Mouse (Mus musculus): ENCODE data around the gene Timm13. TPM values are rescaled to one million over a fixed set of nuclear protein-coding genes. Genes with fewer than 3 reads are reported as not detected.
A peak's percentile ranks its signal among the peaks of the same experiment; 100 is the strongest.

Timm13 gene
- polyA plus RNA-seq, 1 experiment = 76.6 TPM

DNA sequence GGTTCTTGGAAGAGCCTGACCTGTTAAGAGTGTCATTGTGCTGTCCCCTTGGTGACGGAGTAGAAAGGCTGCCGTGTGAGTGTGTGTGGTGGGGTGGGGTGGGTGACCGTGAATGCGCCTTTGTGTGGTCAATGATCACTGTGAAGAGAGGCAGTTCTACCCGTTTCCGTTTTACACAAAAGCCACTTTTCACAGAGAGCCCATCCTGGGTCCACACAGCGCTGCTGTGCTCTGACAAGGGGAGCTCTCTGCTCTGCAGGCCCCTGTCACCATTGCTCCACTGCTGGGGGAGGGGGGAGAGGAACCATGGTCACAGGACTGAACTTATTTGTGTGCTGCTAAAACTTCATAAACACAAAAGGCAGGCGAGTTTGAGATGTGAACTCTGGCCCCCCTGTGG, 43.4 kb downstream of the Timm13 start:
- H3K4me1 ChIP-seq (ENCODE audit: control insufficient read depth, insufficient read depth, low read length) = peaks cover 11% of the 10 kb centered on the region
- H3K27ac ChIP-seq (ENCODE audit: insufficient read depth, low read depth, low read length) = no peak overlapping the region
- TF ChIP-seq POLR2A (IDR thresholded peaks at IDR 0.05; ENCODE audit: borderline replicate concordance, low read depth, low read length) (no peak), CTCF (IDR thresholded peaks at IDR 0.05; ENCODE audit: low read depth, low read length) (no peak)
- H3K4me3 ChIP-seq (ENCODE audit: insufficient read depth, low read length) = no peak overlapping the region

DNA sequence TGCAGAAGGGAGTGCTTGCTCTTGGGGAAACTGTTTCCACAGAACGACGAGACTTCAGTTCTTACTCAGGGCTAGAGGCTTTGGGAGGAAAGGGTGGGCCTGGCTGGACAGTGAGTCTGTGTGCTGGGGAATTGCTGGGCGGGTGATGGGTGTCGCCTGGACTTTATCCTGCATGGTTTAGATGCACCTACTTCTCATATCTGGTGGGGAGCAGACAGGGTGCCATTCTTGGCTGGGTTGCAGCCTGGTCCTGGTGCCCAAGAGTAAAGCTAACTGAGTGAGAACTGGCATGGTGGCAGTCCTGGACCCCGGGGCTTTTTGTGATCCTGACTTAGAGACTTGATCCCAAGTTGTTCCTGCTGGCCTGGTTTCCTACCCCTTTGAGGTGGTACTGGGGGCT, 43.9 kb downstream of the Timm13 start:
- H3K27ac ChIP-seq (ENCODE audit: insufficient read depth, low read depth, low read length) = no peak overlapping the region
- H3K4me3 ChIP-seq (ENCODE audit: insufficient read depth, low read length) = peak overlapping the region; percentile 81; the same call in 1 of the 2 replicates
- H3K4me1 ChIP-seq (ENCODE audit: control insufficient read depth, insufficient read depth, low read length) = peaks cover 11% of the 10 kb centered on the region
- TF ChIP-seq CTCF (IDR thresholded peaks at IDR 0.05; ENCODE audit: low read depth, low read length) (no peak), POLR2A (IDR thresholded peaks at IDR 0.05; ENCODE audit: borderline replicate concordance, low read depth, low read length) (no peak)

- Histone ChIP-seq H3K4me1 (ENCODE audit: control insufficient read depth, insufficient read depth, low read length) (peaks cover 11% of the 10 kb centered on the region), H3K4me3 (ENCODE audit: insufficient read depth, low read length) (peak overlapping the region; percentile 81)
- TF ChIP-seq CTCF (IDR thresholded peaks at IDR 0.05; ENCODE audit: low read depth, low read length) = no peak
Measured at GRCm38 (mm10) chr10:80856267-80856666, 44.5 kb downstream of the Timm13 start.

DNA sequence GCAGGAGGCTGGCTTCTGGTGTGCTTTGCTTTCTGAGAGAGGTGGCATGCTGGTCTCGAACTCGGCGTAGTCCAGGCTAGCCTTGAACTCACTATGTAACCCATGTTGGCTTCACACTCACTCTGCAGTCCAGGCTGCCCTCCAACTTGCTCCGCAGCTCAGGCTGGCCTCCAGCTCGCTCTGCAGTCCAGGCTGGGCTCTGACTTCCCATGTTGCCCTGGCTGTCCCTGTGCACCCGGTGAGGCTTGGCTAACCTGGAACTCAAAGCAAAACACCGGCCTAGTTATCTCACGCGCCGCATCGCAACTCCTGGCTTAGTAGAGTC, 45.1 kb downstream of the Timm13 start:
- TF ChIP-seq CTCF (IDR thresholded peaks at IDR 0.05; ENCODE audit: low read depth, low read length) = no peak
- TF ChIP-seq POLR2A (IDR thresholded peaks at IDR 0.05; ENCODE audit: borderline replicate concordance, low read depth, low read length) = no peak
- Histone ChIP-seq H3K4me3 (ENCODE audit: insufficient read depth, low read length) (peak overlapping the region; percentile 81), H3K27ac (ENCODE audit: insufficient read depth, low read depth, low read length) (peak overlapping the region; percentile 5; the same call in 1 of the 2 replicates), H3K4me1 (ENCODE audit: control insufficient read depth, insufficient read depth, low read length) (peaks cover 11% of the 10 kb centered on the region)

More at GRCm38 (mm10) chr10:80856267-80856666, 44.5 kb downstream of the Timm13 start:
- H3K27ac ChIP-seq (ENCODE audit: insufficient read depth, low read depth, low read length) = peak overlapping the region; percentile 3; the same call in 1 of the 2 replicates

GRCm38 (mm10) chr10:80854913-80855748, 45.6 kb downstream of the Timm13 start, which contains the start of the genes Lsm7 and Sppl2b:
Gene Lsm7 (minus strand): TSS chr10:80855209.
Gene Sppl2b (plus strand): TSS chr10:80855275.
- Histone ChIP-seq H3K4me1 (ENCODE audit: control insufficient read depth, insufficient read depth, low read length) (peaks cover 11% of the 10 kb centered on the region), H3K27ac (ENCODE audit: insufficient read depth, low read depth, low read length) (peak within 1 kb of the TSS; percentile 11), H3K4me3 (ENCODE audit: insufficient read depth, low read length) (peak within 1 kb of the TSS; percentile 81)
- no peak for TF ChIP-seq POLR2A (IDR thresholded peaks at IDR 0.05; ENCODE audit: borderline replicate concordance, low read depth, low read length)

Other genes with a start within 250 kb of the Timm13 start
- 20.9 and 22.7 TPM in 2 replicates for gene Btbd2, start 243.9 kb downstream of the Timm13 start, polyA plus RNA-seq (2012; ENCODE audit: insufficient read depth, insufficient read length, missing spikeins)
- 107 and 117 TPM in 2 replicates for gene Mknk2, start 222.9 kb downstream of the Timm13 start, polyA plus RNA-seq (2012; ENCODE audit: insufficient read depth, insufficient read length, missing spikeins)
- 53.3 and 53.8 TPM in 2 replicates for gene Mob3a, start 199.0 kb downstream of the Timm13 start, polyA plus RNA-seq (2012; ENCODE audit: insufficient read depth, insufficient read length, missing spikeins)
- 11.0 and 25.2 TPM in 2 replicates for gene Izumo4, start 198.8 kb downstream of the Timm13 start, polyA plus RNA-seq (2012; ENCODE audit: insufficient read depth, insufficient read length, missing spikeins)
- 121 and 129 TPM in 2 replicates for gene Ap3d1, start 158.7 kb downstream of the Timm13 start, polyA plus RNA-seq (2012; ENCODE audit: insufficient read depth, insufficient read length, missing spikeins)
- gene Dot1l, start 145.8 kb downstream of the Timm13 start, polyA plus RNA-seq (2012; ENCODE audit: insufficient read depth, insufficient read length, missing spikeins) = 20.9 and 22.1 TPM in 2 replicates
- gene Sf3a2, start 102.8 kb downstream of the Timm13 start, polyA plus RNA-seq (2012; ENCODE audit: insufficient read depth, insufficient read length, missing spikeins) = 38.5 and 51.4 TPM in 2 replicates
- gene Plekhj1, start 102.3 kb downstream of the Timm13 start, polyA plus RNA-seq (2012; ENCODE audit: insufficient read depth, insufficient read length, missing spikeins) = 117 and 122 TPM in 2 replicates
- not detected in 2 replicates for gene Amh, start 95.7 kb downstream of the Timm13 start, polyA plus RNA-seq (2012; ENCODE audit: insufficient read depth, insufficient read length, missing spikeins)
- not detected in 2 replicates for gene Jsrp1, start 87.5 kb downstream of the Timm13 start, polyA plus RNA-seq (2012; ENCODE audit: insufficient read depth, insufficient read length, missing spikeins)
- gene Oaz1, start 74.3 kb downstream of the Timm13 start, polyA plus RNA-seq (2012; ENCODE audit: insufficient read depth, insufficient read length, missing spikeins) = 823 and 921 TPM in 2 replicates
- gene Lingo3, start 56.9 kb downstream of the Timm13 start, polyA plus RNA-seq (2012; ENCODE audit: insufficient read depth, insufficient read length, missing spikeins) = not detected in 2 replicates
- gene Lsm7, start 45.8 kb downstream of the Timm13 start, polyA plus RNA-seq (2012; ENCODE audit: insufficient read depth, insufficient read length, missing spikeins) = 49.7 and 54.3 TPM in 2 replicates
- 15.0 and 20.2 TPM in 2 replicates for gene Sppl2b, start 45.7 kb downstream of the Timm13 start, polyA plus RNA-seq (2012; ENCODE audit: insufficient read depth, insufficient read length, missing spikeins)
- gene Tmprss9, start 29.1 kb downstream of the Timm13 start, polyA plus RNA-seq (2012; ENCODE audit: insufficient read depth, insufficient read length, missing spikeins) = not detected in 2 replicates
- 18.9 and 19.5 TPM in 2 replicates for gene Lmnb2, start 17.3 kb upstream of the Timm13 start, polyA plus RNA-seq (2012; ENCODE audit: insufficient read depth, insufficient read length, missing spikeins)
- 15.8 and 20.9 TPM in 2 replicates for gene Gadd45b, start 29.1 kb upstream of the Timm13 start, polyA plus RNA-seq (2012; ENCODE audit: insufficient read depth, insufficient read length, missing spikeins)
- gene Gng7, start 114.0 kb upstream of the Timm13 start, polyA plus RNA-seq (2012; ENCODE audit: insufficient read depth, insufficient read length, missing spikeins) = 3.5 and 4.6 TPM in 2 replicates
- not detected in 2 replicates for gene Diras1, start 124.7 kb upstream of the Timm13 start, polyA plus RNA-seq (2012; ENCODE audit: insufficient read depth, insufficient read length, missing spikeins)
- 14.0 and 14.5 TPM in 2 replicates for gene Slc39a3, start 136.5 kb upstream of the Timm13 start, polyA plus RNA-seq (2012; ENCODE audit: insufficient read depth, insufficient read length, missing spikeins)
- 58.5 and 66.8 TPM in 2 replicates for gene Sgta, start 159.2 kb upstream of the Timm13 start, polyA plus RNA-seq (2012; ENCODE audit: insufficient read depth, insufficient read length, missing spikeins)
- gene Thop1, start 169.1 kb upstream of the Timm13 start, polyA plus RNA-seq (2012; ENCODE audit: insufficient read depth, insufficient read length, missing spikeins) = 7.4 and 10.8 TPM in 2 replicates
- 1.3 TPM in 2 replicates for gene Creb3l3, start 197.9 kb upstream of the Timm13 start, polyA plus RNA-seq (2012; ENCODE audit: insufficient read depth, insufficient read length, missing spikeins)
- gene Map2k2, start 204.9 kb upstream of the Timm13 start, polyA plus RNA-seq (2012; ENCODE audit: insufficient read depth, insufficient read length, missing spikeins) = 71.4 and 77.6 TPM in 2 replicates
- 52.0 and 54.9 TPM in 2 replicates for gene Zbtb7a, start 234.3 kb upstream of the Timm13 start, polyA plus RNA-seq (2012; ENCODE audit: insufficient read depth, insufficient read length, missing spikeins)